Mouse (Mus musculus) limb, embryonic 13.5 days (tissue): Measurements from ENCODE around the gene Npy4r. TPM values are rescaled to one million over a fixed set of nuclear protein-coding genes. Genes with fewer than 3 reads are reported as not detected.
A peak's percentile ranks its signal among the peaks of the same experiment; 100 is the strongest.

Experiments used
- ATAC-seq: fragments of 200-750 bp; cut with Nextera tagmentation; 2 replicates; pipeline ENCODE4 v1.8.0; 2017; ENCODE audit warnings: low read depth, moderate number of reproducible peaks, moderate TSS enrichment; ENCODE audit not compliant: low FRiP score
- H3K27ac ChIP-seq: fragments of 300-500 bp; sonication (generic); 2 replicates; pipeline ENCODE4 v1.5.1; 2015; ENCODE audit warnings: inconsistent platforms, mild to moderate bottlenecking, moderate library complexity
- H3K27me3 ChIP-seq: fragments of 300-500 bp; sonication (generic); 2 replicates; pipeline ENCODE4 v1.6.1; 2015; ENCODE audit warnings: mild to moderate bottlenecking, inconsistent platforms
- H3K36me3 ChIP-seq: fragments of 300-500 bp; sonication (generic); 2 replicates; pipeline ENCODE4 v1.6.1; 2015; ENCODE audit warnings: inconsistent platforms, mild to moderate bottlenecking, moderate library complexity
- H3K4me1 ChIP-seq: fragments of 300-500 bp; sonication (generic); 2 replicates; pipeline ENCODE4 v1.6.1; 2015; ENCODE audit warnings: inconsistent platforms
- H3K4me2 ChIP-seq: fragments of 300-500 bp; sonication (generic); replicated peaks from 2 replicates; pipeline ENCODE4 v1.6.1; 2015; ENCODE audit warnings: inconsistent platforms, mild to moderate bottlenecking, moderate library complexity
- H3K4me3 ChIP-seq: fragments of 300-500 bp; sonication (generic); 2 replicates; pipeline ENCODE4 v1.5.1; 2015; ENCODE audit warnings: moderate library complexity, mild to moderate bottlenecking, inconsistent platforms
- H3K9ac ChIP-seq: fragments of 300-500 bp; sonication (generic); 2 replicates; pipeline ENCODE4 v1.6.1; 2015; ENCODE audit warnings: mild to moderate bottlenecking, inconsistent platforms
- H3K9me3 ChIP-seq: fragments of 300-500 bp; sonication (generic); 2 replicates; pipeline ENCODE4 v1.6.1; 2016; ENCODE audit warnings: inconsistent platforms
- WGBS: fragments of 180-500 bp; shearing (Covaris S2); methylation state at CpG from one replicate; pipeline ENCODE4 v1.1.7; 2015; 5-methylcytosine and 5-hydroxymethylcytosine counted together
- polyA plus RNA-seq: library from polyadenylated mRNA; unstranded; fragments of >200 nt; fragmentation: Nextera tagmentation; extraction: Ambion mirVana; gene quantifications from 2 replicates; pipeline ENCODE4 v1.2.1, GENCODE M21; 2015

Gene Npy4r
- polyA plus RNA-seq, 1 experiment from 2014 or later = not detected

GRCm38 (mm10) chr14:34154601-34155337 is 2.5 kb upstream of the Npy4r start:
- WGBS = 51% methylated on average over 9 of the region's 9 CpGs
- peak overlapping the region; percentile 39 for H3K27ac ChIP-seq
- H3K4me2 ChIP-seq = no peak overlapping the region
- peaks cover 9% of the 10 kb centered on the region for H3K4me1 ChIP-seq
- ATAC-seq = peak; percentile 74
- H3K4me3 ChIP-seq = no peak overlapping the region
- H3K36me3 ChIP-seq = no peaks in the 10 kb centered on the region
- H3K9ac ChIP-seq = no peak overlapping the region
- H3K27me3 ChIP-seq = peaks cover 13% of the 10 kb centered on the region; the same call in 1 of the 2 replicates
- no peaks in the 10 kb centered on the region for H3K9me3 ChIP-seq

- no peak overlapping the region for H3K4me3 ChIP-seq
- no peak overlapping the region for H3K27ac ChIP-seq
- no peaks in the 10 kb centered on the region for H3K9me3 ChIP-seq
- no peaks in the 10 kb centered on the region for H3K4me1 ChIP-seq
- H3K27me3 ChIP-seq = no peaks in the 10 kb centered on the region
- H3K4me2 ChIP-seq = no peak overlapping the region
- WGBS = 91% methylated on average over 10 of the region's 10 CpGs
- H3K9ac ChIP-seq = no peak overlapping the region
- no peaks in the 10 kb centered on the region for H3K36me3 ChIP-seq
- no peak for ATAC-seq
Observed at GRCm38 (mm10) chr14:34142915-34143314, 9.4 kb downstream of the Npy4r start.

GRCm38 (mm10) chr14:34142316-34142715 is 10.0 kb downstream of the Npy4r start:
- WGBS = 76% methylated on average over 1 of the region's 1 CpGs
- Histone ChIP-seq H3K4me3 (no peak overlapping the region), H3K27ac (no peak overlapping the region), H3K9me3 (no peaks in the 10 kb centered on the region), H3K4me2 (no peak overlapping the region), H3K4me1 (no peaks in the 10 kb centered on the region), H3K36me3 (no peaks in the 10 kb centered on the region), H3K27me3 (no peaks in the 10 kb centered on the region), H3K9ac (no peak overlapping the region)
- ATAC-seq = no peak

- no peaks in the 10 kb centered on the region for H3K27me3 ChIP-seq
- no peaks in the 10 kb centered on the region for H3K9me3 ChIP-seq
- H3K4me3 ChIP-seq = no peak overlapping the region
- H3K27ac ChIP-seq = no peak overlapping the region; the same call in 1 of the 2 replicates
- H3K9ac ChIP-seq = no peak overlapping the region
- WGBS = 84% methylated on average over 15 of the region's 15 CpGs
- no peak overlapping the region for H3K4me2 ChIP-seq
- H3K4me1 ChIP-seq = no peaks in the 10 kb centered on the region
- ATAC-seq = no peak
- H3K36me3 ChIP-seq = no peaks in the 10 kb centered on the region
Observed at GRCm38 (mm10) chr14:34139671-34140664, 12.3 kb downstream of the Npy4r start.

- Histone ChIP-seq H3K4me3 (no peak overlapping the region), H3K27me3 (no peaks in the 10 kb centered on the region), H3K9me3 (no peaks in the 10 kb centered on the region), H3K36me3 (no peaks in the 10 kb centered on the region), H3K9ac (no peak overlapping the region), H3K4me2 (no peak overlapping the region), H3K27ac (no peak overlapping the region), H3K4me1 (no peaks in the 10 kb centered on the region)
- ATAC-seq = no peak
Observed at GRCm38 (mm10) chr14:34135391-34135790, 16.9 kb downstream of the Npy4r start.

GRCm38 (mm10) chr14:34131216-34131615 is 21.1 kb downstream of the Npy4r start:
- H3K9me3 ChIP-seq = no peaks in the 10 kb centered on the region
- H3K9ac ChIP-seq = no peak overlapping the region
- 66% methylated on average over 6 of the region's 6 CpGs for WGBS
- no peaks in the 10 kb centered on the region for H3K27me3 ChIP-seq
- H3K4me1 ChIP-seq = no peaks in the 10 kb centered on the region
- no peak overlapping the region for H3K4me2 ChIP-seq
- no peaks in the 10 kb centered on the region for H3K36me3 ChIP-seq
- no peak overlapping the region for H3K4me3 ChIP-seq
- no peak for ATAC-seq
- H3K27ac ChIP-seq = no peak overlapping the region

GRCm38 (mm10) chr14:34121691-34122090 is 30.6 kb downstream of the Npy4r start:
- H3K4me3 ChIP-seq = no peak overlapping the region
- no peak overlapping the region for H3K9ac ChIP-seq
- H3K36me3 ChIP-seq = no peaks in the 10 kb centered on the region
- no peak overlapping the region for H3K27ac ChIP-seq
- H3K4me1 ChIP-seq = no peaks in the 10 kb centered on the region
- no peaks in the 10 kb centered on the region for H3K9me3 ChIP-seq
- H3K4me2 ChIP-seq = no peak overlapping the region
- WGBS = 93% methylated on average over 4 of the region's 4 CpGs
- ATAC-seq = no peak
- no peaks in the 10 kb centered on the region for H3K27me3 ChIP-seq

GRCm38 (mm10) chr14:34120923-34121351 is 31.4 kb downstream of the Npy4r start:
- Histone ChIP-seq H3K27me3 (no peaks in the 10 kb centered on the region), H3K36me3 (no peaks in the 10 kb centered on the region), H3K9ac (no peak overlapping the region), H3K4me3 (no peak overlapping the region), H3K27ac (no peak overlapping the region), H3K4me2 (no peak overlapping the region), H3K9me3 (no peaks in the 10 kb centered on the region), H3K4me1 (no peaks in the 10 kb centered on the region)
- whole genome bisulfite sequencing = 88% methylated on average over 3 of the region's 3 CpGs
- ATAC-seq = no peak

GRCm38 (mm10) chr14:34120016-34120910 is 32.0 kb downstream of the Npy4r start:
- H3K27me3 ChIP-seq = no peaks in the 10 kb centered on the region
- WGBS = 77% methylated on average over 12 of the region's 12 CpGs
- H3K9me3 ChIP-seq = no peaks in the 10 kb centered on the region
- H3K4me2 ChIP-seq = no peak overlapping the region
- no peak overlapping the region for H3K27ac ChIP-seq
- no peaks in the 10 kb centered on the region for H3K4me1 ChIP-seq
- H3K4me3 ChIP-seq = no peak overlapping the region
- no peak overlapping the region for H3K9ac ChIP-seq
- H3K36me3 ChIP-seq = no peaks in the 10 kb centered on the region
- ATAC-seq = no peak

GRCm38 (mm10) chr14:34119046-34119723 is 33.1 kb downstream of the Npy4r start:
- no peak for ATAC-seq
- 72% methylated on average over 7 of the region's 7 CpGs for WGBS
- Histone ChIP-seq H3K4me1 (no peaks in the 10 kb centered on the region), H3K9me3 (no peaks in the 10 kb centered on the region), H3K27ac (no peak overlapping the region), H3K36me3 (no peaks in the 10 kb centered on the region), H3K9ac (no peak overlapping the region), H3K4me2 (no peak overlapping the region), H3K27me3 (no peaks in the 10 kb centered on the region), H3K4me3 (no peak overlapping the region)

GRCm38 (mm10) chr14:34114311-34114710 is 38.0 kb downstream of the Npy4r start:
- Histone ChIP-seq H3K9ac (no peak overlapping the region), H3K9me3 (no peaks in the 10 kb centered on the region), H3K36me3 (no peaks in the 10 kb centered on the region), H3K27me3 (no peaks in the 10 kb centered on the region), H3K4me2 (no peak overlapping the region), H3K27ac (no peak overlapping the region), H3K4me1 (no peaks in the 10 kb centered on the region), H3K4me3 (no peak overlapping the region)
- 82% methylated on average over 4 of the region's 4 CpGs for WGBS
- no peak for ATAC-seq
